Mouse (Mus musculus): ENCODE results near the gene Slirp. TPM values are rescaled to one million over a fixed set of nuclear protein-coding genes. Genes with fewer than 3 reads are reported as not detected.

Gene Slirp
- total RNA-seq, 2 experiments from 2014 or later = 139 to 146 TPM

Small RNA genes within 50 kb of the gene (microRNA-seq; reads per million reads assigned to microRNA genes)
- 42.3 to 134 reads per million in 2 experiments for gene Mir3068

Other genes with a start within 250 kb of the Slirp start
- not detected for gene Samd15, start 244.2 kb upstream of the Slirp start, total RNA-seq (2021)
- 1 to 10 TPM; 1.7 to 1.9 TPM for gene Tmed8, start 243.4 kb upstream of the Slirp start, total RNA-seq (2021)
- gene Noxred1, start 205.2 kb upstream of the Slirp start, total RNA-seq (2021) = under 1 TPM; 0.33 to 0.47 TPM
- gene Vipas39, start 177.6 kb upstream of the Slirp start, total RNA-seq (2021) = 10 to 100 TPM in 1 of 2 experiments, 1 to 10 TPM in 1; 7.3 to 10.1 TPM
- gene Ahsa1, start 177.4 kb upstream of the Slirp start, total RNA-seq (2021) = 100 to 1,000 TPM; 117 to 123 TPM
- gene Ism2, start 144.2 kb upstream of the Slirp start, total RNA-seq (2021) = not detected
- 10 to 100 TPM in 1 of 2 experiments, 1 to 10 TPM in 1; 9.2 to 10.5 TPM for gene Sptlc2, start 55.5 kb upstream of the Slirp start, total RNA-seq (2021)
- gene Alkbh1, start 121 bp downstream of the Slirp start, total RNA-seq (2021) = 1 to 10 TPM; 3.5 to 6.7 TPM
- 10 to 100 TPM; 39.0 to 47.6 TPM for gene Snw1, start 28.4 kb downstream of the Slirp start, total RNA-seq (2021)
- gene Gm5788, start 50.8 kb downstream of the Slirp start, total RNA-seq (2021) = not detected
- not detected for gene Gm8300, start 70.4 kb downstream of the Slirp start, total RNA-seq (2021)
- not detected for gene Oog1, start 158.8 kb downstream of the Slirp start, total RNA-seq (2021)
- not detected for gene Gm4027, start 175.0 kb downstream of the Slirp start, total RNA-seq (2021)
- not detected for gene Gm16381, start 200.7 kb downstream of the Slirp start, total RNA-seq (2021)